Mouse (Mus musculus) intestine, postnatal 0 days (tissue): ENCODE results near the gene Crhr1. TPM values are rescaled to one million over a fixed set of nuclear protein-coding genes. Genes with fewer than 3 reads are reported as not detected.

Source experiments
- ATAC-seq: fragments of 200-750 bp; cut with Nextera tagmentation; 2 replicates; pipeline ENCODE4 v1.8.0; 2017; ENCODE audit warnings: mild to moderate bottlenecking, moderate TSS enrichment, moderate library complexity
- H3K27ac ChIP-seq: fragments of 300-500 bp; sonication (generic); 2 replicates; pipeline ENCODE4 v1.5.1; 2014; ENCODE audit warnings: mild to moderate bottlenecking, low read depth, low read length, moderate library complexity
- H3K27me3 ChIP-seq: fragments of 300-500 bp; sonication (generic); replicated peaks from 2 replicates; pipeline ENCODE4 v1.6.1; 2014; ENCODE audit warnings: low read length, mixed read lengths; ENCODE audit not compliant: control insufficient read depth, insufficient read depth
- H3K36me3 ChIP-seq: fragments of 300-500 bp; sonication (generic); 2 replicates; pipeline ENCODE4 v1.6.1; 2014; ENCODE audit warnings: mild to moderate bottlenecking, moderate library complexity; ENCODE audit not compliant: control insufficient read depth, insufficient read depth
- H3K4me1 ChIP-seq: fragments of 300-500 bp; sonication (generic); replicated peaks from 2 replicates; pipeline ENCODE4 v1.6.1; 2014; ENCODE audit warnings: antibody characterized with exemption, low read length, mixed read lengths; ENCODE audit not compliant: control insufficient read depth, insufficient read depth
- H3K4me2 ChIP-seq: fragments of 300-500 bp; sonication (generic); replicated peaks from 2 replicates; pipeline ENCODE4 v1.6.1; 2014; ENCODE audit warnings: low read depth, mild to moderate bottlenecking, moderate library complexity
- H3K4me3 ChIP-seq: fragments of 300-500 bp; sonication (generic); 2 replicates; pipeline ENCODE4 v1.5.1; 2014; ENCODE audit warnings: low read depth, low read length
- H3K9ac ChIP-seq: fragments of 300-500 bp; sonication (generic); 2 replicates; pipeline ENCODE4 v1.6.1; 2014; ENCODE audit warnings: mild to moderate bottlenecking, low read depth, low read length
- H3K9me3 ChIP-seq: fragments of 300-500 bp; sonication (generic); 2 replicates; pipeline ENCODE4 v1.6.1; 2016; ENCODE audit warnings: mixed run types; ENCODE audit not compliant: control insufficient read depth
- CTCF ChIP-seq: sonication (generic); IDR thresholded peaks from 2 replicates; pipeline ENCODE4 v1.5.1; 2016; ENCODE audit warnings: low read depth, mild to moderate bottlenecking, control low read depth, antibody characterized with exemption, moderate library complexity
- WGBS: fragments of 180-500 bp; shearing (Covaris S2); extraction: QIAGEN DNeasy Blood & Tissue Kit; methylation state at CpG from one replicate; pipeline ENCODE4 v1.1.7; 2014; 5-methylcytosine and 5-hydroxymethylcytosine counted together
- polyA plus RNA-seq: library from polyadenylated mRNA; unstranded; fragments of >200 nt; fragmentation: Nextera tagmentation; extraction: Ambion mirVana; gene quantifications from 2 replicates; pipeline ENCODE4 v1.2.1, GENCODE M21; 2015

Gene Crhr1
- polyA plus RNA-seq, 1 experiment from 2014 or later, result not detected

DNA sequence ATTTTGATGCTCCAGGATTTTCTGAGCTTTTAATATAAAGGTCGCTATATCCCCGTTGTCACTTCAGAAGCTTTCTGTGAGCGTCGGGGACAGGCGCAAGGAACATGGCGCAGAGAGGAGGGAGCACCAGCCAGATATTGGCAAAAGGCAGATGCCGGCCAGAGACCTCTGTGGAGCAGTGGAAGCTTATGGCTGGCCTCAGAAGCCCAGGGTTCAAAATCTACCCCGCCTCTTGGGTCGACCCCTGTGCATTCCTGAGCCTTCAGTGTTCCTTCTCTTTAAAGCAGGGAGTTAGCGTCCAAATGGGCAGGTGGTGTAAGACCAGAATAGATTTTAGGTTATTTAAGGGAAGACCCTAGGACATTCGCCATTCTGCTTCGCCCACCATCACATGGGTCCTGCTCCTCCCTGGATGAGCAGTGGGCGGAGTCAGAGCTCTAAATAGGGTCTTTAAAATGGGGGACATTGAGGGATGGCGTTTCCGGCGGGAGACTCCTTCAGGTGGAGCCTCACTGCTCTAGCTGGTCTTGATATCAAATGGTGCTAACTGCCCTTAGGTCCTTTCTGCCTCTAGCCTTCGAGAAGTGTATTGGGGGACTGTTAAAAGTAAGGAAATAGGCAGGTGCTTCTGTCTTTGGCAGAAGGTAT lies 25.7 kb downstream of the Crhr1 start:
- H3K4me2 ChIP-seq, result peak overlapping the region; percentile 47
- H3K4me3 ChIP-seq, result no peak overlapping the region; the same call in 1 of the 2 replicates
- no peak for TF ChIP-seq CTCF
- no peak overlapping the region for H3K27ac ChIP-seq
- no peaks in the 10 kb centered on the region for H3K36me3 ChIP-seq
- H3K27me3 ChIP-seq, result peaks cover 19% of the 10 kb centered on the region
- ATAC-seq, result no peak
- 11% methylated on average over 17 of the region's 17 CpGs for WGBS
- no peaks in the 10 kb centered on the region for H3K9me3 ChIP-seq
- H3K9ac ChIP-seq, result no peak overlapping the region
- H3K4me1 ChIP-seq, result no peaks in the 10 kb centered on the region

DNA sequence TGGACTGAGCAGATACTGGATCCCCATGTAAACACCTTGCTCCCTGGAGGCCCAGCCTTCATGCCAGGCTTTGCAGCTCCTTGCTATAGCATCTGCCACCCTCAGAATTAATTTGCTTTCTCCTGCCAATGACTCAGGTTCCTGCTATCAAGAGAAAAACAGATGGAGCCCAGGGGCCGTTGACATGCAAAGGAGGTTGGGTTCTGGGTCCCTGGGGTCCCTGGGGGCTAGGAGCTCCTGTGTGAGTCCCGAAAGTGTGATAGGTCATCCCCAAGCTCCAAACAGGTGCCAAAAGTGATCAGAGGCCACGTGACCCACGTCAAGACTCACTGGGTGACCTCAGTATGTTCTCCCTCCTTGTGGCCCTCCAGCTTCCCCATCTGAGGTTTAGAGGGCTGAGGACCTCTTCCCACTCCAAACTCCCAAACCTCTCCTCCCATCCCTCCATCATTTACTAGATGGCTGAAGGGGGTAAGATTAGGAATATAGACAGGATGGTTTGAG lies 27.2 kb downstream of the Crhr1 start:
- Histone ChIP-seq H3K36me3 (no peaks in the 10 kb centered on the region), H3K9me3 (no peaks in the 10 kb centered on the region), H3K27ac (no peak overlapping the region), H3K4me1 (no peaks in the 10 kb centered on the region), H3K4me2 (no peak overlapping the region), H3K27me3 (peaks cover 19% of the 10 kb centered on the region), H3K4me3 (no peak overlapping the region), H3K9ac (no peak overlapping the region)
- no peak for ATAC-seq
- whole genome bisulfite sequencing, result 65% methylated on average over 4 of the region's 4 CpGs
- no peak for TF ChIP-seq CTCF

DNA sequence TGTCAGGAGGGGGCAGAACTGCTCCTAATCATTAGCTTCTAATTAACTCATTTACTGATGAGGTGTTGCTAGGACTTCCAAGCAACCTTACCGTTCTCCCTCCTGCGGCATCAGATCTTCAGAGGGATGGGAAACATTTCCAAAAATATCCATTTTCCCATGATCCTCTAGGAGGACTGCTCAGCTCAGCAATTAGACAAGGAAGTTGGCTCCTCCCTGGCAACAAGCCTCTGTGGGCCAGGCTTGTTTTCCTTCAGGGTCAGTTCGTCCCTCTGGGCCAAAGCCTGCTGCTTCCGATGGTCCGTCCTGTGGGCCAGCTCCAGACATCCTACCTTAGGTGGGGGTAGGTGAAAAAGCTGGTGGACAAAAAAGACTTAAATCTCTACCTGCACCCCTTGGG lies 28.5 kb downstream of the Crhr1 start:
- no peaks in the 10 kb centered on the region for H3K36me3 ChIP-seq
- H3K27ac ChIP-seq, result no peak overlapping the region
- TF ChIP-seq CTCF, result no peak
- no peak overlapping the region for H3K4me3 ChIP-seq
- H3K4me2 ChIP-seq, result no peak overlapping the region
- H3K27me3 ChIP-seq, result peaks cover 19% of the 10 kb centered on the region
- WGBS, result 72% methylated on average over 5 of the region's 5 CpGs
- no peak overlapping the region for H3K9ac ChIP-seq
- ATAC-seq, result no peak
- H3K9me3 ChIP-seq, result no peaks in the 10 kb centered on the region
- H3K4me1 ChIP-seq, result no peaks in the 10 kb centered on the region

DNA sequence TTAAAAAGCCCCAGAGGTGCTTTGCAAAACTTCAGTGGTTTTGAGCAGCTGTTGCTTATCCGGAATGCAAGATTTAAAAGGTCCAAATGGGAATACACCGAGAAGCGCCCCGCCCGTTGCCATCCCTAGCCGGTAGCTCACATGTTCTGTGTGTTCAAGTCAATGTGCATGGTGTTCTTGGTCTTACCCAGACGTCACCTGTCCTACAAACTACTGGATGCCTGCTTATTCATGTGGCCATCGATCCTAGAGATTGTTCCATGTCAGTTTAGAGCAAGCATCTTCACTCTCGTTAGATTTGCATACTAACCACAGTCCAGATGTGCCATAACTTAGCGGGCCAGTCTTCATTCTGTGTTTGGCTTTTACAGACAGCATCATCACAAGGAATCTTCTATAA lies 31.6 kb downstream of the Crhr1 start:
- H3K27me3 ChIP-seq, result no peaks in the 10 kb centered on the region
- ATAC-seq, result no peak
- H3K4me1 ChIP-seq, result no peaks in the 10 kb centered on the region
- no peaks in the 10 kb centered on the region for H3K36me3 ChIP-seq
- no peak overlapping the region for H3K4me2 ChIP-seq
- H3K27ac ChIP-seq, result no peak overlapping the region
- no peaks in the 10 kb centered on the region for H3K9me3 ChIP-seq
- TF ChIP-seq CTCF, result no peak
- no peak overlapping the region for H3K4me3 ChIP-seq
- H3K9ac ChIP-seq, result no peak overlapping the region
- 90% methylated on average over 10 of the region's 10 CpGs for WGBS

DNA sequence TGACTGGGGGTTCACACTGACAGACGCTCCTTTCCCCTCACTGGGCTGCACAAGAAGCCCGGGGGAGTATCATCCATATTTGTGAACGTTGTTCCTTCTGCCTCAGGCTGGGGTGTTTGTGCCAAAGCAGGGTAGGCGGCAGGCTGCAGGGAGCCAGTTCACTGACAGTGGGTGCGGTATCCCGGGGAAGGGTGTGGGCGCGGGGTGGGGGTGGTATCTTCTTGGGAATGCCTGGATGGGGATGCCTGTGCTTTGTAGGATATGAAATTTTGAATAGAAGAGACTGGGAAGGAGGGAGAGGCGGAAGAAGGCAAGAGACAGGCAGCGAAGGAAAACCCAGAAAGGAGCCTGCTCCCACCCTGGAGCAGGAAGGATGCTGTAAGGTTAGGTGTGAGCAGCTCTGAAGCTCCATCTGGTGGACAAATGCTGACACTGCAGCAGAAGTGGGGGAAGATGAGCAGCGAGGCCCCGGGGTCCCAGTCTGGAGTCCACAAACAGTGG lies 38.7 kb downstream of the Crhr1 start:
- Histone ChIP-seq H3K36me3 (no peaks in the 10 kb centered on the region), H3K27ac (no peak overlapping the region), H3K9me3 (no peaks in the 10 kb centered on the region), H3K4me1 (no peaks in the 10 kb centered on the region), H3K9ac (no peak overlapping the region), H3K4me2 (no peak overlapping the region), H3K27me3 (no peaks in the 10 kb centered on the region), H3K4me3 (no peak overlapping the region)
- WGBS, result 36% methylated on average over 12 of the region's 12 CpGs
- ATAC-seq, result no peak
- TF ChIP-seq CTCF, result peak; percentile 90

DNA sequence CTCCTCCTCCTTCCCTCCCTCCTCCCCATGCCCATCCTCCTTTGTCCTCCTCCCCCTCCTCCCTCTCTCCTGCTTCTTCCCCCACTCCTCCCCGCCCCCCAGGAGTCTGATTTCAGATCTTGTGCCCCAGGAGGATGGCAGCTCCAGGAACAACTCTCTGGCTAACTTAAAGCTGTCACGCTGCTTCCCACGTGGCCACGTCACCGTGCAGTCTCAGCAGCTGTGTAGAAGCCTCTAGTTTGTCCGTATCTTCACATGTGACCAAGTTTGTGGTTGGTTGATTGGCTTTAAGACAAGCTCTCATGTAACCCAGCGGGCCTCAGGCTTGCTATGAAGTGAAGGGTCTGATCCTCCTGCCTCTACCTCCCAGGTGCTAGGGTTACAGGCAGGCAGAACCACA lies 46.2 kb downstream of the Crhr1 start:
- no peaks in the 10 kb centered on the region for H3K9me3 ChIP-seq
- no peak for TF ChIP-seq CTCF
- H3K36me3 ChIP-seq, result no peaks in the 10 kb centered on the region
- H3K4me1 ChIP-seq, result no peaks in the 10 kb centered on the region
- no peaks in the 10 kb centered on the region for H3K27me3 ChIP-seq
- no peak for ATAC-seq
- no peak overlapping the region for H3K4me3 ChIP-seq
- no peak overlapping the region for H3K27ac ChIP-seq
- WGBS, result 32% methylated on average over 7 of the region's 7 CpGs
- H3K4me2 ChIP-seq, result no peak overlapping the region
- H3K9ac ChIP-seq, result no peak overlapping the region
